Mouse (Mus musculus): ENCODE results near the gene Gm9376.

Gm9376 gene

DNA sequence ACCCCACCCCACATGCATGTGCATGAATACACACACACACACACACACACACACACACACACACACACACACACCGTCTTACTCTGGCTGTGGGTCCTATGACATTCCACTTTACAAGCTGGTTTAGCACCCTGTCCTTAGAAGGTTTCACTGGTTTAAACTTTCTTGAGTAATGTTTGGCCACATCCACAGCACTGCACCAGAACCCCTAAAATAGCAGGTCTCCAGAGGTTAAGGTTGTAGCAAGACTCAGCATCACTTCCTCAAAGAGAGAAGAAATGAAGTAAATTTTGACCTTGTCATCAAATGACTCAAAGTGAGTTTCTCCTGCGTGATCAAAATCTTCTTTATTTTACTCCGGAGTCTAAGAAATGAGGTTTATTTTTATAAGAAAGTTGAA, 15.5 kb downstream of the Gm9376 start:
- DNase-seq (ENCODE audit: low spot score in 2 of 2): no peak

GRCm38 (mm10) chr14:118282917-118283316, 16.2 kb downstream of the Gm9376 start:
- DNase-seq (ENCODE audit: low spot score in 2 of 2): no peak

DNA sequence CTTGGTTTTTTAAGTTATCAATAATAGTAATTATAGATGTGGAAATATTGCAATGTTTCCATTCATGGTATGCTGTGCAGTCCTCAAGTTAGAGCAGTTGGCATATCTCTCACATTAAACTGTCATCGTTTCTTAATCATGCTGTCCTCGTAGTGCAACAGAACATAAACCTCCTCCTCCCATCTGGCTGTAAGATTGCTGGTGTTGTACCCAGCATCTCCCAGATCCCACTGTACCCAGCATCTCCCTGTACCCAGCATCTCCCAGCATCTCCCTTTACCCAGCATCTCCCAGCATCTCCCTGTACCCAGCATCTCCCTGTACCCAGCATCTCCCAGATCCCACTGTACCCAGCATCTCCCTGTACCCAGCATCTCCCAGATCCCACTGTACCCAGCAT, 19.3 kb downstream of the Gm9376 start:
- no peak for DNase-seq (ENCODE audit: low spot score in 2 of 2)

GRCm38 (mm10) chr14:118289133-118289532, 22.4 kb downstream of the Gm9376 start:
- no peak for DNase-seq (ENCODE audit: low spot score in 2 of 2)

GRCm38 (mm10) chr14:118290009-118290408, 23.2 kb downstream of the Gm9376 start:
- DNase-seq (ENCODE audit: low spot score in 2 of 2): no peak

DNA sequence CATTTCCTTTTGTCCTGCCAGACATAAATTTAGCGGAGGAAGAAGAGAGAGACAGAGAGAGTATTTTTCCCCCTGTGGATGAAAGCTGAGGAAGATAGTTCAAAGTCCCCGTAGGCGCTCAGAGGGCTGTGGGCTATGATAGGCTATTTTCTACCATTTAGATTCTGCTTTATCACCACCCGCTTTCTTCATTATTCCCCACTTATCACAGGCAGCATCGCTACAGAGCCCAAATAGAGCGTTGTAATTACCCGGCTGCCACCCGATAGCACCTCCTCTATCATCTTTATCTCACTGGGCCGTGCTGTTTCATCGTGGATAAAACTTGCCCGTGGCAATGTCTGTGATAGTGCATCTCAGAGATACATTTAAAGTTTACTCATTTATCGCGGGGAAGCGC, 35.8 kb downstream of the Gm9376 start:
- no peak for DNase-seq (ENCODE audit: low spot score in 2 of 2)

- no peak for DNase-seq (ENCODE audit: low spot score in 2 of 2)
Measured at GRCm38 (mm10) chr14:118304560-118304959, 37.8 kb downstream of the Gm9376 start.

DNA sequence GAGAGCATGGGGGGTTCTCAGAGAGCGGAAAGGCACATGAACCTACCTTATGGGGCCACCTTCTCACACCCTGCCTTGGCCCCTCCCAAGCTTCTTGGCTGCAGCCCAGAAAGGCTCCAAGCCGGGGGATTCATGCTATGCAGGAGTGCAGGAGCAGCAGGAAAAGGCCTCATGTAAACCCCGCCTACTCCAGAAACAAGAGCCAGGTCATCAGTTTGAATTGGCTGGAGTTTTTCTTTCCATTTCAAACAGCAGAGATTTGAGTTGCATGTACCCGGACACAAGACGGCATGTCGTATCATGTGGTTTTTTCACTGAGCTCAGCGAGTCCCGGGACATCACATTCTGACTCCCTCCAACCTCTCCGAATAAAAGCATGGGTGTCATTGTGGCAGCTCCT, 39.2 kb downstream of the Gm9376 start:
- no peak for DNase-seq (ENCODE audit: low spot score in 2 of 2)

DNA sequence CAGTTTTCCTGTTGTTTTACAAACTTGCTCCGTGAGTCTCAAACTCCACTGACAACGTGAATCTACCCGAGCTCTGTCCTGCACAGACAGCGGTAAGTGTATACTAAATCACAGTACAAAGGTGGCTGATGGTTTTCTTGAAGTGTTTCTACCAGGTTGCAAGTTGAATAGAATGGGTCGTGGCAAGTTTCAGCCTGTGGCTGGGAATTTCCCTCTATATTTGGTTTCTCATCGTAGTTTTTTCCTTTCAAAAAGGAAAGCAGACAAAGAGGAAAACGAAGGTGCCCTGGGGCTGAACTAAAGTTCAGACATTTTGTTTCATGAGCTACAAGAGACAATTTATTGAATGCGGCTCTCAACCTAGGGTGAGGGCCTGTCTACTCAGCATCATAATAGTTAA, 40.3 kb downstream of the Gm9376 start:
- no peak for DNase-seq (ENCODE audit: low spot score in 2 of 2)

DNA sequence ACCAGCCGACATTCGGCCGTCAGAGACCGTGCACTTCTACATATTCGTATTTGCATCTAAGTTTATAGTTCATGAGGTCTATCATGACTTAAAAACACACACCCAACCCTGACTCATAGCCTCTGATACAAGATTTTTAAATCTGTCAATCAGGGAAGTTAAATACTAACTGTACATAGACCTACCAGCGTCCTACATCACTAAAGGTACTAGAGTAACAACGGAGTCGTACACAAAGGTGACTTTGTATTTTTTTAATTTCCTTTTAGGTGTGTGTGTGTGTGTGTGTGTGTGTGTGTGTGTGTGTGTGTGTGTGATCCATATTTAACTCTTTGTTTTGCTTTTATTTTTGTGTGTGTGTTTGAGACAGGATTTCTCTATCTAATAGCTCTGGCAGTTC, 44.9 kb downstream of the Gm9376 start:
- DNase-seq (ENCODE audit: low spot score in 2 of 2): no peak

DNA sequence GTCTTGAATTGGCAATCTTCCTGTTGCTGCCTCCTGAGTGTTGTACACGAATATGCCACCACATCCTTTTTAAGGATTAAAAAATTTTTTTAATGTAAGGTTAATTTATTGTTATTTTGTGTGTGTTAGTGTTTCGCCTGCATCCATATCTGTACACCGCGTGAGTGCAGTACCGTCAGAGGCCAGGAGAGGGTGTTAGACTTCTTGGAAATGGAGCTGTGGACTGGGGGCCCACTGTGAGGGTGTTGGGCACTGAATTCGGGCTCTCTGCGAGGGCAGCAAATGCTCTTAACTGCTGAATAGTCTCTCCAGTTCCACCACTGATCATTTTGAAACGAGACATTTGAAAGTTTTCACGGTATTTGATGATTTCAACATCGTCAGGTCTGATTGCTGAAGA, 45.9 kb downstream of the Gm9376 start:
- no peak for DNase-seq (ENCODE audit: low spot score in 2 of 2)

DNA sequence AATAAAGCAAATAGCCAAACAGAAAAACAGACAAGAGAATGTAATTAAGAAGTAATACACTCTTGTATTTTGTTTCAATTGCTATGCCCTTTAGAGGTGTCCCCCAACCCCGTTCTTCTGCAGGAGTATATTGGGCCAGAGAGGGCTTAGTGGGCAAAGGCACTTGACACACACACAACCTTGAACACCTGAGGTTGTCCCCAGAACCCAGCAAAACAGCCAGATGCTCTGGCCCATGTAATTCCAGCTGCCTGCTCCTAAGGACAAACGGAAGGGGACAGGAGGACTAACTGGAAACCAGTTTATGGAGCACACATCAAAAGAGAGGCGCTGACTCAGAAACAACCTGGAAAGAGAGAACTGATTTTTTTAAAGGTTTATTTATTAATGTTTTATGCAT, 47.2 kb downstream of the Gm9376 start:
- no peak for DNase-seq (ENCODE audit: low spot score in 2 of 2)

DNA sequence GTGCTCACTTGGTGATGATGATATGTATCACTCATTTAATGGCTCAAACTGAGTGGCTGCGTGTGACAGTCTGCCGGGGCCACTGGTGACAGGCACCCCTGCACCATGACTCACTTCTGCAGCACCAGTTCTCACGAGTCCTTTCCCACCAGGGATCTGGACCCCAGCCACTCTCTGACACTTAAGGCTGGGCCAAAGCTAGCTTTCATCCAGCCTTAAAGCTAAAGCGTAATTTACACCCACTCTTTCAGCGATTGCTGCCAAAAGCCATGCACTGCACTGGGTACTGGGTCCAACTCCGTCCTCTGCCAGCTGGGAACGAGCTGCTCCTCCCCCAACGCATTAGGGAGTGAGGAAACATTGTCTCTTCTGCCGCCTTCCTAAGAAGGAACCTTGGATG, 50.5 kb downstream of the Gm9376 start:
- DNase-seq (ENCODE audit: low spot score in 2 of 2): no peak

All from spleen, postnatal 10 days (tissue).